Mouse (Mus musculus) stomach, embryonic 15.5 days (tissue): ENCODE data around the gene Runx1. TPM values are rescaled to one million over a fixed set of nuclear protein-coding genes. Genes with fewer than 3 reads are reported as not detected.

Source experiments
- ATAC-seq: fragments of 200-750 bp; cut with Nextera tagmentation; 2 replicates; pipeline ENCODE4 v1.8.0; 2017; ENCODE audit warnings: low read depth, moderate number of reproducible peaks, moderate TSS enrichment; ENCODE audit not compliant: insufficient read depth, low FRiP score
- H3K27ac ChIP-seq: fragments of 300-500 bp; sonication (generic); 2 replicates; pipeline ENCODE4 v1.5.1; 2015; ENCODE audit warnings: mild to moderate bottlenecking, inconsistent platforms
- H3K27me3 ChIP-seq: fragments of 300-500 bp; sonication (generic); replicated peaks from 2 replicates; pipeline ENCODE4 v1.6.1; 2015; ENCODE audit warnings: inconsistent platforms
- H3K36me3 ChIP-seq: fragments of 300-500 bp; sonication (generic); 2 replicates; pipeline ENCODE4 v1.6.1; 2015; ENCODE audit warnings: inconsistent platforms
- H3K4me1 ChIP-seq: fragments of 300-500 bp; sonication (generic); 2 replicates; pipeline ENCODE4 v1.6.1; 2015; ENCODE audit warnings: inconsistent platforms
- H3K4me2 ChIP-seq: fragments of 300-500 bp; sonication (generic); 2 replicates; pipeline ENCODE4 v1.6.1; 2015; ENCODE audit warnings: mild to moderate bottlenecking, inconsistent platforms
- H3K4me3 ChIP-seq: fragments of 300-500 bp; sonication (generic); replicated peaks from 2 replicates; pipeline ENCODE4 v1.5.1; 2015; ENCODE audit warnings: inconsistent platforms
- H3K9ac ChIP-seq: fragments of 300-500 bp; sonication (generic); 2 replicates; pipeline ENCODE4 v1.6.1; 2015; ENCODE audit warnings: inconsistent platforms
- H3K9me3 ChIP-seq: fragments of 300-500 bp; sonication (generic); 2 replicates; pipeline ENCODE4 v1.6.1; 2016; ENCODE audit warnings: inconsistent platforms
- WGBS: fragments of 180-500 bp; shearing (Covaris S2); methylation state at CpG from one replicate; pipeline ENCODE4 v1.1.7; 2015; 5-methylcytosine and 5-hydroxymethylcytosine counted together
- polyA plus RNA-seq: library from polyadenylated mRNA; unstranded; fragments of >200 nt; fragmentation: Nextera tagmentation; extraction: Ambion mirVana; gene quantifications from 2 replicates; pipeline ENCODE4 v1.2.1, GENCODE M21; 2015

The Runx1 gene
- polyA plus RNA-seq, 1 experiment from 2014 or later, result 7.1 TPM

- Histone ChIP-seq H3K4me3 (no peak overlapping the region), H3K27me3 (no peaks in the 10 kb centered on the region; the same call in 1 of the 2 replicates), H3K9me3 (no peaks in the 10 kb centered on the region), H3K36me3 (no peaks in the 10 kb centered on the region), H3K9ac (no peak overlapping the region), H3K27ac (no peak overlapping the region), H3K4me2 (no peak overlapping the region), H3K4me1 (peaks cover 15% of the 10 kb centered on the region; the same call in 1 of the 2 replicates)
- WGBS, result 40% methylated on average over 8 of the region's 8 CpGs
- ATAC-seq, result no peak
These were observed 215.5 kb downstream of the Runx1 start for GRCm38 (mm10) chr16:92610464-92610863.

DNA sequence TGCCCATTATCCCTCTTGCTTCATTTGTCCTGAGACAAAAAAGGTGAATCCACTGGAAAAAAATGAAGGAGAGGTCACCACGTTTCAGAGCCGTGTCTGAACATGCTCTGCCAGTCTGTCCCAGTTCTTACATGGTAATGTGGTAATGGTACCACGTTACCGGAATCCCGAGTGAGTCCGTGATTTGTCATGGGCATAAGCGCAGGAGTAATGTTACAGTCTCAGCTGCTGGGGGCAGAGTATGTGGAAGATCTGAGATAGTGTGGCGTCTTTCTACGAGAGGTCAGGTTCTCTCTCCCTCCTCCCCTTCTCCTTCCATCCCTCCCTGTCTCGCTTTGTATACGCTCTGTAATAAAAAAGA, 216.3 kb downstream of the Runx1 start:
- no peaks in the 10 kb centered on the region for H3K9me3 ChIP-seq
- no peaks in the 10 kb centered on the region; the same call in 1 of the 2 replicates for H3K27me3 ChIP-seq
- H3K4me1 ChIP-seq, result peaks cover 17% of the 10 kb centered on the region; the same call in 1 of the 2 replicates
- WGBS, result 64% methylated on average over 11 of the region's 11 CpGs
- H3K4me2 ChIP-seq, result no peak overlapping the region
- no peak overlapping the region for H3K4me3 ChIP-seq
- ATAC-seq, result no peak
- H3K36me3 ChIP-seq, result no peaks in the 10 kb centered on the region
- no peak overlapping the region for H3K27ac ChIP-seq
- H3K9ac ChIP-seq, result no peak overlapping the region

- no peaks in the 10 kb centered on the region for H3K36me3 ChIP-seq
- H3K4me2 ChIP-seq, result no peak overlapping the region
- H3K9me3 ChIP-seq, result no peaks in the 10 kb centered on the region
- 21% methylated on average over 8 of the region's 8 CpGs for WGBS
- H3K4me3 ChIP-seq, result no peak overlapping the region
- no peak overlapping the region for H3K9ac ChIP-seq
- peaks cover 17% of the 10 kb centered on the region; the same call in 1 of the 2 replicates for H3K4me1 ChIP-seq
- H3K27me3 ChIP-seq, result no peaks in the 10 kb centered on the region; the same call in 1 of the 2 replicates
- H3K27ac ChIP-seq, result no peak overlapping the region
- peak; percentile 36; the same call in 1 of the 2 replicates for ATAC-seq
These were observed 216.8 kb downstream of the Runx1 start for GRCm38 (mm10) chr16:92609006-92609716.

DNA sequence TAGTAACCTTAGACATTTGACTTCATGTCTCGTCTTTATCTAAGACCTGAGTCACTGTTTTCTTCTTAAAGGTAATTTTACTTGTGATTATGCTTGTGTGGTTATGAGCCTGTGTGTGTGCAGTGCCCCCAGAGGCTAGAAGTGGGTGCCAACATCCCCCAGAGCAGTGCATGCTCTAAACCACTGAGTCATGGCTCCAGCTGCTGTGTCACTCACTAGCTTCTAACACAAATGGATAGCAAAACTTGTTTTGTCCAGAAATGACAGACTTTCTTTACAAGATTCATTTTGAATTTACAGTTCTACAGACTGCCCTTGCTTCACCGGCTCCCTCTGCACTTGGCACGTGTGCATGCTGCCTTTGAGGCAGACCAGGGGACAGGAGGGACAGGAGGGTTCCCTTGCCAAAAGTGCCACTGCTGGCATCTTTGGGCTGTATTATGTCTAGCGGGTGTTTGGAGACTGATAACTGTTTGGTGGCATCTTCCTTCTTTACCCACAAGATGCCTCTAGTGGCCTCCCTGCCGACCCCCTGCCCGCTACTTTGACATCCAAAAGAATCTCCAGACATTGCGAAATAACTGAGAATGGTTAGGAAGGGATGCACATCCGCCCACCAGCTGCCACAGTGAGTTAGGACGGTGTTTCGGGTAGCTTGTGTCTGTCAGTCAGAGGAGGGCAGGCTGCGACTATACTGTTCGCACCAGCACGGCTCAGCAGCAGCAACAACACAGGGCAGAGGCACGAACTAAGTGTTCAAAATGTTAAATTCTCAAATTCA, 217.6 kb downstream of the Runx1 start:
- H3K27me3 ChIP-seq, result no peaks in the 10 kb centered on the region; the same call in 1 of the 2 replicates
- H3K4me2 ChIP-seq, result no peak overlapping the region
- no peak overlapping the region for H3K4me3 ChIP-seq
- H3K4me1 ChIP-seq, result peaks cover 17% of the 10 kb centered on the region; the same call in 1 of the 2 replicates
- no peak for ATAC-seq
- H3K27ac ChIP-seq, result no peak overlapping the region
- 57% methylated on average over 14 of the region's 14 CpGs for WGBS
- H3K9ac ChIP-seq, result no peak overlapping the region
- H3K36me3 ChIP-seq, result no peaks in the 10 kb centered on the region
- no peaks in the 10 kb centered on the region for H3K9me3 ChIP-seq

DNA sequence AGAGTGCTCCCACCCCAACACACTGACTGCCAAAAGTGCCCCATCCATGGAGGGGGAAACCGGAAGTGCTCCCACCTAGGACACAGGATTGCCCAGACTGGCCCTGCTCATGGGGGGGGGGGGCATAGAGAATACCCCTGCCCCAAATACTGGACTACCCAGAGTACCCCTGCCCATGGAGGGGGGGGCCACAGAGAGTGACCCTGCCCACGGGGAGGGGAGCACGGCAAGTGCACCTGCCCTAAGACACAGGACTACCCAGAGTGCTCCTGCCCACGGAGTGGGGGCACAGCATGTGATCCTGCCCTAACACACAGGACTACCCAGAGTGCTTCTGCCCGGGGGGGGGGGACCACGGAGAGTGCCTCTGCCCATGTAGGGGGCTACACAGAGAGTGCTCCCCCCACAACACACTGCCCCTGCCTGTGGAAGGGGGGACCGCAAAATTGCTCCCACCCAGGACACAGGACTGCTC, 219.4 kb downstream of the Runx1 start:
- H3K9ac ChIP-seq, result no peak overlapping the region
- WGBS, result 83% methylated on average over 7 of the region's 7 CpGs
- H3K4me2 ChIP-seq, result peak overlapping the region; percentile 77; the same call in 1 of the 2 replicates
- no peaks in the 10 kb centered on the region; the same call in 1 of the 2 replicates for H3K27me3 ChIP-seq
- no peaks in the 10 kb centered on the region for H3K9me3 ChIP-seq
- H3K4me3 ChIP-seq, result no peak overlapping the region
- no peaks in the 10 kb centered on the region for H3K36me3 ChIP-seq
- H3K4me1 ChIP-seq, result peaks cover 17% of the 10 kb centered on the region; the same call in 1 of the 2 replicates
- H3K27ac ChIP-seq, result no peak overlapping the region
- peak; percentile 19; the same call in 1 of the 2 replicates for ATAC-seq

DNA sequence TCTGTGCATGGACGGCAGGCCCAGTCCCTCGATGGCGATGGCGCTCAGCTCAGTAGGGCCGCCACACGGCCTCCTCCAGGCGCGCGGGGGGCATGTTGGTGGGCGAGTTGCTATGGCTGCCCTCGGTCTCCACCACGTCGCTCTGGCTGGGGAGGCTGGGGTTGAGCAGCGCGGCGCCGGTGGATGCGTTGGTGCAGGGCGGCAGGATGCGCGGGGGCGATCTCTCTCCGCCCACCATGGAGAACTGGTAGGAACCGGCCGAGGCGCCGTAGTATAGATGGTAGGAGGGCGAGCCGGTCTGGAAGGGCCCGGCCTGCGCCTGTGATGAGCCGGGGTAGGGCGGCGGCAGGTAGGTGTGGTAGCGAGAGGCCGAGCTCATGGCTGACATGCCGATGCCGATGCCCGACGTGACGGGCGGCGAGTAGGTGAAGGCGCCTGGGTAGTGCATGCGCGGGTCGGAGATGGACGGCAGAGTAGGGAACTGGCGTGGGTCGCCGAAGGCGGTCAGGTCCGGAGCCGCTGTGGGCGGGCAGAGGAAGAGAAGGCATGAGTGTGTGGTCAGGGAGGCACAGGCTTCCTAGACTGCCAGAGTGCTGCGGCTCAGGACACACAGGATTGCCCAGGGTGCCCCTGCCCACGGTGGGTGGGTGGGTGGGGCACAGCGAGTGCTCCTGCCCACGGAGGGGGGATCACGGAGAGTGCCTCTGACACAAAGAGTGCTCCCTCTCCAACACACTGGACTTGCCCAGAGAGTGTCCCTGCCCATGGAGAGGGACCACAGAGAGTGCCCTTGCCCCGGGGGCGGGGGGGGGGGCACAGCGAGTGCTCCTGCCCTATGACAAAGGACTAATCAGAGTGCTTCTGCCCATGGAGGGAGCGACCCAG, 220.1 kb downstream of the Runx1 start:
- no peak overlapping the region for H3K27ac ChIP-seq
- ATAC-seq, result peak; percentile 55; the same call in 1 of the 2 replicates
- 0 out of 2 replicates have a peak overlapping the region, but pooled peaks have one; percentile 6 for H3K9ac ChIP-seq
- no peaks in the 10 kb centered on the region for H3K36me3 ChIP-seq
- no peaks in the 10 kb centered on the region for H3K9me3 ChIP-seq
- H3K27me3 ChIP-seq, result no peaks in the 10 kb centered on the region; the same call in 1 of the 2 replicates
- H3K4me1 ChIP-seq, result peaks cover 17% of the 10 kb centered on the region; the same call in 1 of the 2 replicates
- H3K4me3 ChIP-seq, result peak overlapping the region; percentile 41
- H3K4me2 ChIP-seq, result peak overlapping the region; percentile 77
- WGBS, result 23% methylated on average over 64 of the region's 64 CpGs

GRCm38 (mm10) chr16:92602504-92602903, 223.4 kb downstream of the Runx1 start:
- Histone ChIP-seq H3K36me3 (no peaks in the 10 kb centered on the region), H3K9me3 (no peaks in the 10 kb centered on the region), H3K4me1 (peaks cover 8% of the 10 kb centered on the region; the same call in 1 of the 2 replicates), H3K27me3 (no peaks in the 10 kb centered on the region; the same call in 1 of the 2 replicates), H3K9ac (no peak overlapping the region), H3K27ac (no peak overlapping the region), H3K4me3 (no peak overlapping the region), H3K4me2 (no peak overlapping the region)
- no peak for ATAC-seq
- 76% methylated on average over 11 of the region's 11 CpGs for WGBS

DNA sequence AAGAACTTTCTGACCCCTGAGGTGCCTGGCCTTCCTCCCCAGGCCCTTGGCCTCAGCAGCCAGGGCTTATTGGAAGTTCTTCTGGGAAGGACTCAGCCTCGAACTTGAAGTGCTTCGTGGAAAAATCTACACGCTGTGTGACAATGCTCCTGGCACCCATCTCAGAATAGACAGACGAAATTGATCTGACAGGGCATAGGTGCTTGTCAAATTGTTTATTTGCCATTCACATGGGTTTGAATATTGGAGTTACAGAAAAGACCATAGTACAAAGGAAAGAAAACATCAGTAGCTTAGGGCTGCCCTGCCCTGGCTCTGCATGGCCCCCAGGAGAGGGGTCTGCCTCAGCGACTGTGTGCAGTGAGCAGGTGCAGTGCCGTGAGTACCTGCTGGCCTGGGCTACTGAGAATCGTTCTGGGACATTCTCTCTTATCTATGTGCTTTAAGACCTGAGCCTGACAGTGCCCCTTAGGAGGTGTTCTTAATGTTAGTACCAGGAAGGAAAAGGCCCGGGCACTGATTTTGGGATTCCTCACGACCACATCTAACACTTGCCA, 224.6 kb downstream of the Runx1 start:
- H3K4me2 ChIP-seq, result no peak overlapping the region
- H3K27me3 ChIP-seq, result no peaks in the 10 kb centered on the region; the same call in 1 of the 2 replicates
- H3K9me3 ChIP-seq, result no peaks in the 10 kb centered on the region
- H3K4me1 ChIP-seq, result peaks cover 8% of the 10 kb centered on the region; the same call in 1 of the 2 replicates
- ATAC-seq, result no peak
- no peaks in the 10 kb centered on the region for H3K36me3 ChIP-seq
- H3K27ac ChIP-seq, result no peak overlapping the region
- no peak overlapping the region for H3K4me3 ChIP-seq
- 77% methylated on average over 9 of the region's 9 CpGs for WGBS
- H3K9ac ChIP-seq, result no peak overlapping the region

DNA sequence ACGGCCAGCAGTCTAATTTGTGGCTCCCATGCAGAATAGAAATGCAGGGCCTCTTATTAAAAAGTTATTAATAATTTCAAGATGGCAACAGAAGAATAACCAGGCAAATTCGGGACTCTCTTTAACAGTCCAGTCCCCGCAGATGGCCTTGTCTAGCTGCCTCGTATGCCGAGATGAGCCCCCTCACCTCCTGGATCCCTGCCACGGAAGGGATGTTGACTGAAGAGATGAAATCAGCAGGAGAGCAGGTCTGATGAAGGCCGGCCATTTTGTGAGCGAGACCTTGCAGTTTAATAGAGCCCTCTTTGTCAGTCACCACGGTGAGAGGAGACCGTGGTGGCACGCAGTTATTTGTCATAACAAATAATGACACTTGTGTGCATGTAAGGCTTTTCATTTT, 226.5 kb downstream of the Runx1 start:
- H3K36me3 ChIP-seq, result no peaks in the 10 kb centered on the region
- H3K4me2 ChIP-seq, result no peak overlapping the region
- H3K4me1 ChIP-seq, result no peaks in the 10 kb centered on the region
- 72% methylated on average over 11 of the region's 11 CpGs for WGBS
- H3K27me3 ChIP-seq, result no peaks in the 10 kb centered on the region
- no peak overlapping the region for H3K9ac ChIP-seq
- H3K27ac ChIP-seq, result no peak overlapping the region
- no peaks in the 10 kb centered on the region for H3K9me3 ChIP-seq
- H3K4me3 ChIP-seq, result no peak overlapping the region
- ATAC-seq, result no peak

DNA sequence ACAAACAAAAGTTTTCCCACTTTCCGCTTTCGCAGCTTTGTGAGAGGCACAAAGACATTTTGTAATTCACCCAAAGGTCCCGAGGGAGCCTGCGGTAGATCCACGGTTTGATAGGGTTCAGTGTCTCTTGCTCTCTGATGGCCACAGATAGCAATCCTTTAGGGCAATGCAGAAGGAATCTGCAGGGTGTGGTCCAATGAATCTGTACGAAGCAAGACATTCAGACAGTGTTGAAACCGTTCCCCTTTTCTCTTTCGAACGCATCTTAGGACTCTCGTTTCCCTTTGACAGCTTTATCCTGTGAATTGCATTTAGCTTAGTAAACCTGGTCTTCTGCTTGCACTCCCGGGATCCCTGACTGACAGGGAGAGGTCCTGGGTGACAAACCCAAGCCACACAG, 228.3 kb downstream of the Runx1 start:
- H3K4me2 ChIP-seq, result no peak overlapping the region
- ATAC-seq, result no peak
- H3K36me3 ChIP-seq, result no peaks in the 10 kb centered on the region
- H3K27me3 ChIP-seq, result no peaks in the 10 kb centered on the region
- WGBS, result 60% methylated on average over 11 of the region's 11 CpGs
- H3K4me3 ChIP-seq, result no peak overlapping the region
- no peak overlapping the region for H3K27ac ChIP-seq
- no peaks in the 10 kb centered on the region for H3K4me1 ChIP-seq
- no peaks in the 10 kb centered on the region for H3K9me3 ChIP-seq
- no peak overlapping the region for H3K9ac ChIP-seq

DNA sequence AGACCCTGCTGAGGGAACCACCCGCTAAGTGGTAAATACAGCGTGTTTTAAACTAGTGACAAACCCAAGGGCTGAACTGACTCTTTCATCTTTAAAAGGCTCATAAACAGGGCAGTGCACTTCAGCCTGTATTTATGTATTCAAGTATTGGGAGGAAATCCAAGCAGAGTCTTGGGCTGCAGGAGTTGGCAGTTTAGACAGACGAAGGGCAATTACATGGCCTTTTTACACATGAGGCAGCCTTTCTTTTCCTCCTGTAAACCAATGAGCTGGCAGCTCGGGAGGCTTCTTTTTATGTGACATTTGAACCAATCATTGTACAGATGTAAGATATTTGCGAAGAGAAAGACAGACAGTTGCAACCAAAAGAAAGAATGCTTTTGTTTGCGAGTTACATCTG, 233.7 kb downstream of the Runx1 start:
- H3K27me3 ChIP-seq, result no peaks in the 10 kb centered on the region
- H3K4me3 ChIP-seq, result no peak overlapping the region
- H3K4me2 ChIP-seq, result no peak overlapping the region
- H3K9ac ChIP-seq, result no peak overlapping the region
- WGBS, result 46% methylated on average over 6 of the region's 6 CpGs
- H3K36me3 ChIP-seq, result no peaks in the 10 kb centered on the region
- H3K27ac ChIP-seq, result no peak overlapping the region
- H3K9me3 ChIP-seq, result no peaks in the 10 kb centered on the region
- ATAC-seq, result no peak
- peaks cover 5% of the 10 kb centered on the region; the same call in 1 of the 2 replicates for H3K4me1 ChIP-seq
